Mouse (Mus musculus): Measurements from ENCODE around the gene Nek4. TPM values are rescaled to one million over a fixed set of nuclear protein-coding genes. Genes with fewer than 3 reads are reported as not detected.

Nek4 gene
- polyA plus RNA-seq, 1 experiment from 2014 or later, result 10.3 TPM

DNA sequence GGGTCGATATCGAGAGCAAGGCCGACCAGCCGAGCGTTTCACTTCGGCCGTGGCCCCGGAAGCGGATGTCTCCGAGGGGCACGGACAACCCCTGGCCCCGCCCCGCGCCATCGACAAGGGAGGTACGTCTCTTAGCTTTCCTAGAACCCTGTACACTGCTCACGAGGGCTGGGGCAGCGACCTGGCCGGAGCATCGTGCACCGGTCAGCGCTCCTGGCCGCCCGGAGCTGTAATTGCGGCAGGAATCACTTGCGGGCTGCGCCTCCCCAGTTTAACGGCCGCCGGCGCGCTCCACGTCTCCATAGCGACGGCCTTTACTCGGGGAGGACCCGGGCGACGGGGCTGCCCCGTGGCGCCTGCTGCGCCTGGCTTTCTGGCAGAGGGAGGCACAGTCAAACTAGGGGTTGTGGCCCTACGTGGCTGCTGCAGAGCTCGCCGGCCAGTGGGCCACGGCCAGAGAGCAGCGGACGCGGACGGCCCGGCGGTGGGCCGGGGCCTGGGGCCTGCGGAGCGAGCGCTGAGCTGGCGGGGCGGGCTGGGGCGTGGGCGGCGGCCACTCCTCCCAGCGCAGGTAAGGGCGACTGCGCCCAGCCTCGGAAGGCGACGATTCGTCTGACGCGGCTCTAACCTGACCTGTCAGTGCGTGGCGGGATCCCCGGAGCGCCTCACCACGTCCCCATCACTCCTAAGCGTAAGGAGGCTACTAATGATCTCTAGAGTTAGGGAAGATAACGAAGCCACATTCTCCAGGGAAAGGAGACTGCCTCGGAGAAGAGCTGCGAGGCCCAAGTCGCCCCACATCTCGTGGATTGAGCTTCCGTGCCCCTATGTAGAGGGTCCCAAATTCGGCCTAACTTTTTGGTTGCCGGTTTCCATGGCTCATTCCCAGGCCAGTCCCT, 50.4 kb downstream of the Nek4 start, which contains the start of the genes Glt8d1 and Spcs1:
Gene Glt8d1, plus strand, starts transcription at position 94 of the 899 bp plus-strand sequence.
Gene Spcs1, minus strand, starts transcription at position 366 of the 899 bp plus-strand sequence.
- H3K4me1 ChIP-seq (ENCODE audit: control insufficient read depth, insufficient read depth, low read length), result peaks cover 13% of the 10 kb centered on the region
- H3K27me3 ChIP-seq (ENCODE audit: control insufficient read depth, insufficient read depth, low read length), result no peaks in the 10 kb centered on the region
- H3K4me3 ChIP-seq (replicated peaks; ENCODE audit: low read length), result peak within 1 kb of the TSS; percentile 97
- H3K9ac ChIP-seq (ENCODE audit: low read length), result peak within 1 kb of the TSS; percentile 97
- H3K4me2 ChIP-seq (ENCODE audit: low read depth, low read length), result peak within 1 kb of the TSS; percentile 88
- under 1% methylated on average over 84 of the region's 84 CpGs for WGBS
- ATAC-seq (ENCODE audit: insufficient read depth, low FRiP score), result peak; percentile 95
- no peaks in the 10 kb centered on the region for H3K36me3 ChIP-seq (ENCODE audit: control insufficient read depth, insufficient read depth, low read length)
- H3K9me3 ChIP-seq (replicated peaks; ENCODE audit: control insufficient read depth, low read length), result no peaks in the 10 kb centered on the region
- peak within 1 kb of the TSS; percentile 95 for H3K27ac ChIP-seq (ENCODE audit: low read length)

DNA sequence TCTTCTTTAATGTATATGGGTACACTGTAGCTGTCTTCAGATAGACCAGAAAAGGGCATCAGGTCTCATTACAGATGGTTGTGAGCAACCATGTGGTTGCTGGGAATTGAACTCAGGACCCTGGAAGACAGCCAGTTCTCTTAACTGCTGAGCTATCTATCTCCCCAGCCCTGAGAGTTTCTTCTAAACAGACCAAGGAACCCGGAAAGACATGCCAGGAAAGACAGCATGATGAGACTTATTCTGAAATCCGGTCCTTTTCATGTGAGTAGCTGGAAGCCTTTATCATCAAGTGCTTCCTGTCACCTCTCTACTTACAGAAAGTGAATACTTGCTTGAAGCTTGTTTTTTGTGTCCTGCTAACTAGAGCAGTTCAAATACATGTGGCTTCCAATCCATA, 53.4 kb downstream of the Nek4 start:
- Histone ChIP-seq H3K27me3 (ENCODE audit: control insufficient read depth, insufficient read depth, low read length) (no peaks in the 10 kb centered on the region), H3K36me3 (ENCODE audit: control insufficient read depth, insufficient read depth, low read length) (peaks cover 10% of the 10 kb centered on the region; the same call in 1 of the 2 replicates), H3K4me1 (ENCODE audit: control insufficient read depth, insufficient read depth, low read length) (peaks cover 12% of the 10 kb centered on the region), H3K27ac (ENCODE audit: low read length) (no peak overlapping the region), H3K4me3 (replicated peaks; ENCODE audit: low read length) (no peak overlapping the region), H3K4me2 (ENCODE audit: low read depth, low read length) (no peak overlapping the region), H3K9me3 (replicated peaks; ENCODE audit: control insufficient read depth, low read length) (no peaks in the 10 kb centered on the region), H3K9ac (ENCODE audit: low read length) (no peak overlapping the region)
- ATAC-seq (ENCODE audit: insufficient read depth, low FRiP score), result no peak
- 75% methylated on average over 2 of the region's 2 CpGs for WGBS

DNA sequence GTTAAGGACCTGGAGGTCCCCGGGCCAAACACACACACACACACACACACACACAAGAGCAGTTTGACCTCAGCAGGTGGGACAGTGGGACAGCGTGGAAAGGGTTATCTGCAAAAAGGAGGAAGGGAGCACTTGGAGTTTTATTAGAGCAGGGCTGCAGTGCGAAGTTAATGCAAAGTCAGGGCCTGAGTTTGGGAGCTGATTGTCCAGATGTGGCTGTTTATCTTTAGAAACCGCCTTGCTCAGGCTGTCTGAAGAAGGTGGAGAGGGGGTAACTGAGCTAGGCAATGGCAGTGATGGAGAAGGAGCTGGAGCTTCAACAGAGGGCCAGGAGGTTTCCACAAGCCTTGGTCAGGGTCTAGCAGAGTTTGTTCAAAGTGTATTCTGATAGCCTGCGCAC, 55.6 kb downstream of the Nek4 start:
- Histone ChIP-seq H3K4me1 (ENCODE audit: control insufficient read depth, insufficient read depth, low read length) (peaks cover 6% of the 10 kb centered on the region), H3K27me3 (ENCODE audit: control insufficient read depth, insufficient read depth, low read length) (no peaks in the 10 kb centered on the region), H3K9ac (ENCODE audit: low read length) (no peak overlapping the region), H3K4me2 (ENCODE audit: low read depth, low read length) (no peak overlapping the region), H3K9me3 (replicated peaks; ENCODE audit: control insufficient read depth, low read length) (no peaks in the 10 kb centered on the region), H3K27ac (ENCODE audit: low read length) (no peak overlapping the region), H3K4me3 (replicated peaks; ENCODE audit: low read length) (no peak overlapping the region), H3K36me3 (ENCODE audit: control insufficient read depth, insufficient read depth, low read length) (peaks cover 23% of the 10 kb centered on the region)
- WGBS, result 72% methylated on average over 5 of the region's 5 CpGs
- ATAC-seq (ENCODE audit: insufficient read depth, low FRiP score), result no peak

DNA sequence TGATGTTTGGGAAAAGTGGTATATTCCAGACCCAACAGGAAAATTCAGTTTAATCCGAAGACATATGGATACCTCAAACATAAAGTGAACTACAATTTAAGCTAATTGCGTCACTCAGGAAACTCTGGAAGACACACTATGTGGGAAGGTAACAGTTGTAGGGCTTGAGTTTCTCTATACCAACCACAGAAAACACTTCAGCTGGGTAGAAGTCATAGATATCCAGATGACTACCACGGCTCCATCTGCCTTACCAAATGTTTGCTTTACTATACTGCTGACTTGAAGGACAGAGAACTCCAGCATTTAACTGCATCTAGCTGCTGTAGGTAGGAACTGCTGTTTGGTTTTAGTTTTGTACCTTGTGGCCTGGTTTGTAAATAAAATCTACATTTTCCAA, 60.4 kb downstream of the Nek4 start:
- H3K27me3 ChIP-seq (ENCODE audit: control insufficient read depth, insufficient read depth, low read length), result no peaks in the 10 kb centered on the region
- no peak overlapping the region for H3K9ac ChIP-seq (ENCODE audit: low read length)
- ATAC-seq (ENCODE audit: insufficient read depth, low FRiP score), result no peak
- H3K4me2 ChIP-seq (ENCODE audit: low read depth, low read length), result no peak overlapping the region
- H3K36me3 ChIP-seq (ENCODE audit: control insufficient read depth, insufficient read depth, low read length), result peaks cover 48% of the 10 kb centered on the region
- 92% methylated on average over 3 of the region's 3 CpGs for WGBS
- no peaks in the 10 kb centered on the region for H3K4me1 ChIP-seq (ENCODE audit: control insufficient read depth, insufficient read depth, low read length)
- no peak overlapping the region for H3K4me3 ChIP-seq (replicated peaks; ENCODE audit: low read length)
- no peak overlapping the region for H3K27ac ChIP-seq (ENCODE audit: low read length)
- H3K9me3 ChIP-seq (replicated peaks; ENCODE audit: control insufficient read depth, low read length), result no peaks in the 10 kb centered on the region

DNA sequence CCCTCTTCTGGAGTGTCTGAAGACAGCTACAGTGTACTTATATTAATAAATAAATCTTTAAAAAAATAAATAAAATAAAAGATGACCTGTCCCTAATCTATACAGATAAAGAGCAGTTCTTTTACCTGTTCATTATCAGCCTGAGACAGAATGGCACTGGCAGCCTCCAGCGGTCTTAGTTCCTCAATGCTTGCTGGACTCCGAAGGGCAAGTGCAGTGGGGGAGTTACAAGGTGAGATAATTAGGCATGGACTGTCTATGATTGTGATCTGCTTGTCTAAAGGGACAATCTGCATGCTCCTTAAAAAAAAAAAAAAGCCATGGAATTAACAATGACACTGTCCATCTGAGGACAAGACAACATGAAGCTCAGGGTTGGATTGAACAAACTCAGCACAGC, 62.8 kb downstream of the Nek4 start:
- 99% methylated on average over 2 of the region's 2 CpGs for WGBS
- Histone ChIP-seq H3K4me3 (replicated peaks; ENCODE audit: low read length) (no peak overlapping the region), H3K4me1 (ENCODE audit: control insufficient read depth, insufficient read depth, low read length) (peaks cover 11% of the 10 kb centered on the region; the same call in 1 of the 2 replicates), H3K9me3 (replicated peaks; ENCODE audit: control insufficient read depth, low read length) (no peaks in the 10 kb centered on the region), H3K36me3 (ENCODE audit: control insufficient read depth, insufficient read depth, low read length) (peaks cover 44% of the 10 kb centered on the region), H3K27me3 (ENCODE audit: control insufficient read depth, insufficient read depth, low read length) (no peaks in the 10 kb centered on the region), H3K9ac (ENCODE audit: low read length) (no peak overlapping the region), H3K27ac (ENCODE audit: low read length) (no peak overlapping the region), H3K4me2 (ENCODE audit: low read depth, low read length) (no peak overlapping the region)
- ATAC-seq (ENCODE audit: insufficient read depth, low FRiP score), result no peak

DNA sequence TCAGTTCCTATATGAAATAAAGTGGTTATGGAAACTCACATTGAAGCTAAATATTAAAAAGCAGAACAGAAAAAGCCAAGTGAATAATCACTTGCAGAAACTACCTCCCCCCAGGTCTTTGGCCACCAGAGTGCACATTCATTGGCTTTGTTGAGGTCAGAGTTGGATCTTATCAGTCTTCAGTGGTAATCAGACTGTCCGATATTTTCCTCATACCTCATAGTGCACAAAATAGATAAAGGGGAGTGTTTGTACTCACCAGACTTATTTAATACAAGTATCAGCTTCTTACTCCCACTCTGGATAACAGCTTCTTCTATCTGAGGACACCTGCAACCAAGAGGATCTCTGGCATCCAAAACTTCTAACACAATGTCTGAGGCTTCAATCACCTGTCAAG, 64.9 kb downstream of the Nek4 start:
- Histone ChIP-seq H3K4me2 (ENCODE audit: low read depth, low read length) (no peak overlapping the region), H3K9me3 (replicated peaks; ENCODE audit: control insufficient read depth, low read length) (no peaks in the 10 kb centered on the region), H3K27me3 (ENCODE audit: control insufficient read depth, insufficient read depth, low read length) (no peaks in the 10 kb centered on the region), H3K36me3 (ENCODE audit: control insufficient read depth, insufficient read depth, low read length) (peaks cover 36% of the 10 kb centered on the region), H3K27ac (ENCODE audit: low read length) (no peak overlapping the region), H3K4me3 (replicated peaks; ENCODE audit: low read length) (no peak overlapping the region), H3K9ac (ENCODE audit: low read length) (no peak overlapping the region), H3K4me1 (ENCODE audit: control insufficient read depth, insufficient read depth, low read length) (peaks cover 19% of the 10 kb centered on the region)
- no peak for ATAC-seq (ENCODE audit: insufficient read depth, low FRiP score)
- 52% methylated on average over 1 of the region's 1 CpGs for WGBS

DNA sequence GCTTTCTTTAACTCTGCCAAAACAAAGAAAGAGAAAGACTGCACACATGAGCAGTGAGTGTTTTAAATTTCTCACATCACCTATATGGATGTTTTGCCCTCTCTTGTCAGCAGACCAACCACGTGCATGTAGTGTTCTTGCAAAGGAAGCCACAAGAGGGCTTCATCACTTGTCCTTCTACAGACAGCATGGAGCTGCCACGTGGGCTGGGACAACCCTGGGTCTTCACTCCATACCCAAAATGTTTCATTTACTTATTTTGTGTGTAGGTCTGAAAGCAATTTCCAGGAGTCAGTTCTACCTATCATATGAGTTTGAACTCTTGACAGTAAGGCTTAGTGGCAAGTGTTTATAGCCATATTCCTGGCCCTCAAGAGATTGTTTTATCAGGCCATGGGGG, 66.7 kb downstream of the Nek4 start:
- peak overlapping the region; percentile 95 for H3K4me3 ChIP-seq (replicated peaks; ENCODE audit: low read length)
- H3K27ac ChIP-seq (ENCODE audit: low read length), result no peak overlapping the region; the same call in 1 of the 2 replicates
- peak overlapping the region; percentile 95 for H3K9ac ChIP-seq (ENCODE audit: low read length)
- H3K9me3 ChIP-seq (replicated peaks; ENCODE audit: control insufficient read depth, low read length), result no peaks in the 10 kb centered on the region
- no peak for ATAC-seq (ENCODE audit: insufficient read depth, low FRiP score)
- H3K27me3 ChIP-seq (ENCODE audit: control insufficient read depth, insufficient read depth, low read length), result no peaks in the 10 kb centered on the region
- H3K36me3 ChIP-seq (ENCODE audit: control insufficient read depth, insufficient read depth, low read length), result peaks cover 22% of the 10 kb centered on the region
- peak overlapping the region; percentile 88 for H3K4me2 ChIP-seq (ENCODE audit: low read depth, low read length)
- peaks cover 19% of the 10 kb centered on the region for H3K4me1 ChIP-seq (ENCODE audit: control insufficient read depth, insufficient read depth, low read length)
- 0% methylated on average over 2 of the region's 2 CpGs for WGBS

DNA sequence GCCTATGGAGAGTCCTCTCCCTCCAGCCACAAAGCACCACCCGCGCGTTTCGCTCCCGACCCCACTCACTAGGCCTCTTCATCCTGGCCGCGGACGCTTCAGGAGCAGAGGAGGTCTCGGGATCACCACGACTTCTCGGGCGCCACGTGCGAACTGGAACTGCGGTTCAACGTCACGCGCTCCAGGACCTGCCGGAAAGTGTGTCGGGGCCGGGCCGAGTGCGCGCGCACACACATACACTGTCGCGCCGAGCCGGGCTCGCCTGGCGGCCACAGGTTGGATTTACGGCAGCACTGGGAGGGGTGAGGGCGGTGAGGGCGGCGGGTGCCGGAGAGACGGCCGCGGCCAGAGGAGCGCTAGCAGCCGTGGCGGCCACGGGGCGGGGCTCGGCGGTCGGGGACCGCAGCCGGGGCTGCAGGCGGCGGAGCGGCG, 67.7 kb downstream of the Nek4 start, which contains the start of the genes Pbrm1 and Gnl3:
Gene Pbrm1, plus strand, starts transcription at position 279 of the 432 bp plus-strand sequence.
Gene Gnl3, minus strand, starts transcription at position 293 of the 432 bp plus-strand sequence.
- peak; percentile 91 for ATAC-seq (ENCODE audit: insufficient read depth, low FRiP score)
- Histone ChIP-seq H3K4me1 (ENCODE audit: control insufficient read depth, insufficient read depth, low read length) (peaks cover 19% of the 10 kb centered on the region), H3K36me3 (ENCODE audit: control insufficient read depth, insufficient read depth, low read length) (peaks cover 18% of the 10 kb centered on the region), H3K27ac (ENCODE audit: low read length) (peak within 1 kb of the TSS; percentile 98), H3K9me3 (replicated peaks; ENCODE audit: control insufficient read depth, low read length) (no peaks in the 10 kb centered on the region), H3K4me3 (replicated peaks; ENCODE audit: low read length) (peak within 1 kb of the TSS; percentile 95), H3K4me2 (ENCODE audit: low read depth, low read length) (peak within 1 kb of the TSS; percentile 88), H3K9ac (ENCODE audit: low read length) (peak within 1 kb of the TSS; percentile 95), H3K27me3 (ENCODE audit: control insufficient read depth, insufficient read depth, low read length) (no peaks in the 10 kb centered on the region)
- 0% methylated on average over 41 of the region's 53 CpGs for WGBS

Data from stomach, embryonic 16.5 days (tissue).